Mouse (Mus musculus): ENCODE results near the gene Efcab12.

Efcab12 gene

DNA sequence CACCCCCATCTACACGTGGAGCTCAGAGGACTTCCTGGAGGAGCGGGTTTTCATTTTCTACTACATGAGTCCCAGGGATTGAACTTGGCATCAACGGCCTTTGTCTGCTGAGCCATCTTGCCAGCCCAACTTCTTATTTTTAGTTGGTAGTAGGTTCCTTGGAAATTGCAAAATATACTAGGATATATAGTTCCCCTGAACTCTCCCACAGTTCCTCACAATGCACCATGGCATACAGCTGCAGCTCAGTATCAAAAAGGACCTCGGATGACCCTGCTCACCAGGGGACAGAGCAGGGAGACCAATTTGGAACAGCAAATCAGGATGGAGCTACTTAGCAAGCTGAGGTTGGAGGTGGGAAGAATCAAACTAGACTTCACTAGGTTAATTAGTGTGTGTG is 23.2 kb downstream of the Efcab12 start:
- POLR2A ChIA-PET, result interaction anchor here (0.7 to 23.5 kb wide), 9 partner anchors 8 to 139 kb away, joined by 3 to 814 read pairs (median 5); partner anchors contain the start of genes Efcab12 (in 2 of the 4), Ift122 (in 1 of the 4), Mbd4 (in 1 of the 4) and Raf1 (in 1 of the 4)
- CTCF ChIA-PET, result interaction anchor here in 2 of 4 experiments (0.9 to 1.7 kb wide), 6 partner anchors 9 to 32 kb away, joined by 3 to 8 read pairs (median 6); partner anchors contain the start of gene Efcab12 (in 1 of the 2)

DNA sequence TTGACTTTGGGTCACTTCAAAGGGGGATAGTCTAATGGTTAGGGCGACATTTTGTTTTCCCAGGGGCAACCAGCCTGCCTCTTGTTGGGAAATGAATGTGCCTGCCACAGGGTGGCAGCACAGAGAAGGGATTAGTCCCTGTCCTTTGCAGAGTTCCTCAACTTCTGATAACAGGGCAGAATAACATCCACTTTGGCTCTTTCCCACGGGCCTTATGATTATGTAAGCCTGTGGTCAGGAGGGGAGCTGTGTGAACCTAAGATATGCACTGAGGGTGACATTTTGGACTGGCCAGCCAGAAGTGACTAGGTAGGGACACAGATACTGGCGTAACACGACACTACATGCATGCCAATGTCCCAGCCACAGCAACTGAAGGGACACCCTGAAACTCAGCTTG is 24.1 kb downstream of the Efcab12 start:
- POLR2A ChIA-PET, result interaction anchor here in 3 of 4 experiments (0.8 to 23.5 kb wide), 9 partner anchors 8 to 137 kb away, joined by 3 to 814 read pairs (median 4); partner anchors contain the start of genes Efcab12 (in 1 of the 3), Ift122 (in 1 of the 3), Mbd4 (in 1 of the 3) and Raf1 (in 1 of the 3)

DNA sequence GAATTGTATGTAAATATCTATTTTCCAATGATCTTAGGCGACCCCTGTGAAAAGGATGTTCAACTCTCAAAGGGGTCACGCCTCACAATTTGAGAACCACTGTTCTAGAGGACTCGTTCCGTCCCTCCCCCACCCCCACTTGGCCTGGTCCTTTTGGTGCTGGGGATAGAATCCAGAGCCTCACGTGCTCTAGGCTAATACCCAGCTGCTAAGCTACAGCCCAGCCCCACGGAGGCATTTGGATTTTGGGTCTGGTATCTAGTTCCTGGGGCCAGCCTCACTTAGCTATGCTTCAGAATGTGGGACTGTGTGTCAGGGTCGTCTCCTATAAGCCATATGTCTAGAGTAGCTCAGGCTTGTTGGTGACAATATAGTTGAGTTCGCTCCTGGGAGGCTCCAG is 26.6 kb downstream of the Efcab12 start:
- ChIA-PET CTCF (interaction anchor here in 2 of 4 experiments (1.4 to 1.9 kb wide), 2 partner anchors 12 kb away, joined by 4 to 5 read pairs; no protein-coding TSS in a partner anchor), POLR2A (interaction anchor here in 3 of 4 experiments (0.6 to 23.8 kb wide), 24 partner anchors 1 to 396 kb away, joined by 3 to 814 read pairs (median 4); partner anchors contain the start of genes Efcab12 (in 3 of the 3), Ift122 (in 2 of the 3), Mbd4 (in 2 of the 3) and Rpl32 (in 1 of the 3))

More for the DNA sequence above, 24.1 kb downstream of the Efcab12 start:
- CTCF ChIA-PET, result interaction anchor here in 2 of 4 experiments (0.6 to 1.7 kb wide), 3 partner anchors 10 to 266 kb away, joined by 3 to 6 read pairs (median 5); partner anchors contain the start of gene Efcab12 (in 1 of the 2)

- POLR2A ChIA-PET, result interaction anchor here (0.6 to 23.8 kb wide), 147 partner anchors 4 to 919 kb away, joined by 3 to 814 read pairs (median 4); partner anchors contain the start of genes Efcab12 (in 4 of the 4), Ift122 (in 4 of the 4), Mbd4 (in 4 of the 4) and Raf1 (in 3 of the 4)
- CTCF ChIA-PET, result interaction anchor here in 3 of 4 experiments (0.6 to 2.2 kb wide), 17 partner anchors 10 to 452 kb away, joined by 3 to 8 read pairs (median 4); partner anchors contain the start of genes Efcab12 (in 2 of the 3), Ift122 (in 2 of the 3) and Mbd4 (in 2 of the 3)
Measured at GRCm38 (mm10) chr6:115808488-115809231, 29.6 kb downstream of the Efcab12 start, which contains the start of gene Rpl32. Gene Rpl32, minus strand, starts transcription at chr6:115808747.

- POLR2A ChIA-PET, result interaction anchor here (0.6 to 23.8 kb wide), 84 partner anchors 5 to 738 kb away, joined by 3 to 814 read pairs (median 5); partner anchors contain the start of genes Efcab12 (in 3 of the 4), Ift122 (in 3 of the 4), Mbd4 (in 3 of the 4) and Raf1 (in 2 of the 4)
- CTCF ChIA-PET, result interaction anchor here in 3 of 4 experiments (0.7 to 2.2 kb wide), 6 partner anchors 10 to 83 kb away, joined by 3 to 8 read pairs (median 4); partner anchors contain the start of gene Efcab12 (in 1 of the 3)
Measured at GRCm38 (mm10) chr6:115808196-115808487, 30.1 kb downstream of the Efcab12 start.

DNA sequence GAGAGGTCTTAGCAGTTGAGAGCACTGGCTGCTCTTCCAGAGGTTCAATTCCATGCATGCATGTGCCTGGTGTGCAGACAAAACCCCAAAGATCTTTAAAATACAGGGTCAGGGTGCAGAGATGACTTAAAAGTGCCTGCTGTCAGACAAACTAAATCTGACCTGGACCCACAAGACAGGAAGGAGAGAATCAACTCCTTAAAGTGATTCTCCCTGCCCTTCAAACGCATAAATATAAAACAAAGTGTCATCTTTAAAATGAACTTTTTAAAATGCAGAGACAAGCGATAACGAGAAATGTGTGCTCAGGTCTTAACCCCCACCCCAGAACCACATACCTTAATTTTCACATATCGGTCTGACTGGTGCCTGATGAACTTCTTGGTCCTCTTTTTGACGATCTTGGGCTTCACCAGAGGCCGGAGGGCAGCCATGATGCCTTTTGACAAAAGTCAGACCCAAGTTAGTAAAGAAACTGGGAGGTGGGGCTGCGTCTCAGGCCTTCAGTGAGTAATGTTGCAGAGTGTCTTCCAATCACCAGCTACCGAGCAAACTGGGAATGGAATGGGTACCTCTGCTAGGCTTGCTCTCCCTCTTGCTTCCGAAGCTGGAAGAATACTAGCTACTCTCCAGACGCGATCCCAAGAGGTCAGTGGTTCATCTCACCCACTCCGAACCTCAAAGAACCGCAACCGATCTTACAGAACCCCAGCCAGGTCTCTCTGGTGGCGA is 30.6 kb downstream of the Efcab12 start:
- CTCF ChIA-PET, result interaction anchor here in 1 of 4 experiments (2.2 kb wide), 1 partner anchor 16 kb away, joined by 8 read pairs; no protein-coding TSS in a partner anchor
- POLR2A ChIA-PET, result interaction anchor here (0.6 to 23.8 kb wide), 85 partner anchors 5 to 838 kb away, joined by 3 to 814 read pairs (median 4); partner anchors contain the start of genes Efcab12 (in 3 of the 4), Ift122 (in 3 of the 4), Mbd4 (in 3 of the 4) and Tmem40 (in 2 of the 4)

- CTCF ChIA-PET, result interaction anchor here in 3 of 4 experiments (0.6 to 2.8 kb wide), 10 partner anchors 13 to 186 kb away, joined by 3 to 19 read pairs (median 4); no protein-coding TSS in a partner anchor
- POLR2A ChIA-PET, result interaction anchor here (0.5 to 23.8 kb wide), 71 partner anchors 3 to 1039 kb away, joined by 3 to 814 read pairs (median 5); partner anchors contain the start of genes Efcab12 (in 3 of the 4), Ift122 (in 3 of the 4), Mbd4 (in 3 of the 4) and Cand2 (in 2 of the 4)
Measured at GRCm38 (mm10) chr6:115804432-115805192, 33.6 kb downstream of the Efcab12 start.

DNA sequence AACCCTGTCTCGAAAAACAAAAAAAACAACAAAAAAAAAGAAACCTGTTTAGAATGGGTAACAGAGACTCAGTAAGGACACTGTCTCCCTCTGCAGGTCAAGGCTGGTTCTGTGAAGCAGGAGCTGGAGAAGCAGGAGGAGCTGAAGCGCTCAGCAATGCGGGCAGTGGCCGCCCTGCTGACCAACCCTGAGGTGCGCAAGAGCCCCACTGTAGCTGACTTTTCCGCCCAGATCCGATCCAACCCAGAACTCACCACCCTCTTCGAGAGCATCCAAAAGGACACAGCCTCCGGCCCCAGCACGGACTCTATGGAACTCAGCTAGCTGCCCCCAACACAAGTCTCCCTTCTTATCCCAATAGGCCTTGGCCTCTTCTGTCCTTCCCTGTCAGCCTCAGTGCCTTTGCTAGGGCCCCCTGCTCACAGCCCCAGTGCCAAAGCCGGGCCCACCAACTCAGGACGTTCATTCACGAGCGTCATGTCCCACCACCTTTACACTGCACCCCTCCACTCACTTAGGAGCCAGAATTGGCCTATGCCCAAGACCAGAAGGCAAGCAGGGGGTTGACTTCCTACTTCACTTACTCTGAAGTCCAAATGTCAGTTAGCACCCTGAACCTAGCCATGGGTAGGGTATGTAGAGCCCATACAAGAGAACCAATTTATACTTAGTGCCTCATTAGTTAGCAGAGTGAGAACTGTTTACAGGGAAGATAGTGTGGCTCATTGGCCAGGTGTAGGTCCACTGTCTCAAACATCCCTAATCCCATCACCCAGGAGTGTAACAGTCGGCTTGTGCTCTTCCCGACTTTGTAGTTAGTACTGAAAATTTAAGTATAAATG is 34.5 kb downstream of the Efcab12 start:
- POLR2A ChIA-PET, result interaction anchor here (0.5 to 23.8 kb wide), 105 partner anchors 2 to 404 kb away, joined by 3 to 814 read pairs (median 4); partner anchors contain the start of genes Efcab12 (in 3 of the 4), Ift122 (in 3 of the 4), Mbd4 (in 3 of the 4) and Raf1 (in 2 of the 4)
- CTCF ChIA-PET, result interaction anchor here (0.5 to 2.8 kb wide), 52 partner anchors 11 to 577 kb away, joined by 3 to 19 read pairs (median 4); partner anchors contain the start of genes Efcab12 (in 1 of the 4), Gm17482 (in 1 of the 4), Ift122 (in 1 of the 4) and Mbd4 (in 1 of the 4)

DNA sequence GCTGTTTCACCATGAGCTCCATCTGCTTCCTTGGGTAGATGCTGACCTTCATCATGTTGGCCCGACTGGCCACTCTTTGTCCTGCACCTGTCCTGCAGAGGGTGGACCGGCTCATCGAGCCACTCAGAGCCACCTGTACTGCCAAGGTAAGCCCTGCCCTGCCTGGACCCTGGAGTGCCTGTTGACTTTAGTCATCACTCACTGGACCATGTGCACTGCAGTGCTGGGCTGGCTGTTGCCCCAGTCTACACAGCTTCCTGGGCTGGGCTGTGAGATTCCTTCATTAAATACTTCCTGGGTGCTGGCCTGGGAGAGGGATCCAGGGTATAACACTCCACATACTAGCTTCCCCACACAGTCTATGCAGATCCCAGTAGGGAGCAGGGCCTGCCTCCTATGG is 36.4 kb downstream of the Efcab12 start:
- ChIA-PET POLR2A (interaction anchor here (0.8 to 23.8 kb wide), 17 partner anchors 0 to 183 kb away, joined by 3 to 814 read pairs (median 27); partner anchors contain the start of genes Efcab12 (in 2 of the 4), Ift122 (in 2 of the 4), Mbd4 (in 2 of the 4) and Rpl32 (in 1 of the 4)), CTCF (interaction anchor here in 1 of 4 experiments (1.7 kb wide), 1 partner anchor 19 kb away, joined by 3 read pairs; no protein-coding TSS in a partner anchor)

GRCm38 (mm10) chr6:115792691-115793215 is 45.5 kb downstream of the Efcab12 start:
- CTCF ChIA-PET, result interaction anchor here in 3 of 4 experiments (0.6 to 3.7 kb wide), 9 partner anchors 11 to 334 kb away, joined by 3 to 19 read pairs (median 4); partner anchors contain the start of gene Rpl32 (in 1 of the 3)

DNA sequence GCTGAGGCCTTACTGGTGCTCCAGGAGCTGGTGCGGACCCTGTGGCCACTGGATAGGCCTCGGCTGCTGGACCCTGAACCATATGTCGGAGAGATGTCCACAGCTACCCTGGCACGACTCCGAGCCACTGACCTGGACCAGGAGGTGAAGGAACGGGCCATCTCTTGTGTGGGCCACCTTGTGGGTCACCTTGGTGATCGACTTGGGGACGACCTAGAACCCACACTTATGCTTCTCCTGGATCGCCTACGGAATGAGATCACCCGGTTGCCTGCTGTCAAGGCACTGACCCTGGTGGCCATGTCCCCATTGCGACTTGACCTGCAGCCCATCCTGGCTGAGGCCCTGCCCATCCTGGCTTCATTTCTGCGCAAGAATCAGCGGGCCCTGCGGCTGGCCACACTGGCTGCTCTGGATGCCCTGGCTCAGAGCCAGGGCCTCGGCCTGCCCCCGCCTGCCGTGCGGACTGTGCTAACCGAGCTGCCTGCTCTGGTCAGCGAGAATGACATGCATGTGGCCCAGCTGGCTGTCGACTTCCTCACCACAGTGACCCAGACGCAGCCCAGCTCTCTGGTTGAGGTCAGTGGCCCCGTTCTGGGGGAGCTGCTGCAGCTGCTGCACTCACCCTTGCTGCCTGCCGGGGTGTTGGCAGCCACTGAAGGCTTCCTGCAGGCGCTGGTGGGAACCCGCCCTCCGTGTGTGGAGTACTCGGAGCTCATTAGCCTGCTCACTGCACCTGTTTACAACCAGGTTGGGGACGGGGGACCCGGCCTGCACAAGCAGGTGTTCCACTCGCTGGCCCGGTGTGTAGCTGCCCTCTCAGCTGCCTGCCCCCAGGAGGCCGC is 46.1 kb downstream of the Efcab12 start:
- POLR2A ChIA-PET, result interaction anchor here (0.6 to 23.8 kb wide), 25 partner anchors 8 to 246 kb away, joined by 3 to 516 read pairs (median 4); partner anchors contain the start of genes Rpl32 (in 2 of the 4), Cand2 (in 1 of the 4), Efcab12 (in 1 of the 4) and Ift122 (in 1 of the 4)

More at GRCm38 (mm10) chr6:115792691-115793215, 45.5 kb downstream of the Efcab12 start:
- POLR2A ChIA-PET, result interaction anchor here (0.6 to 23.8 kb wide), 25 partner anchors 8 to 1499 kb away, joined by 3 to 516 read pairs (median 5); partner anchors contain the start of genes Rpl32 (in 2 of the 4), Efcab12 (in 1 of the 4), Ift122 (in 1 of the 4) and Mbd4 (in 1 of the 4)

GRCm38 (mm10) chr6:115791016-115791415 is 47.2 kb downstream of the Efcab12 start:
- POLR2A ChIA-PET, result interaction anchor here (0.6 to 23.8 kb wide), 13 partner anchors 12 to 109 kb away, joined by 3 to 516 read pairs (median 4); partner anchors contain the start of genes Cand2 (in 2 of the 4), Rpl32 (in 2 of the 4), Ift122 (in 1 of the 4) and Mbd4 (in 1 of the 4)
- CTCF ChIA-PET, result interaction anchor here in 2 of 4 experiments (0.6 to 3.7 kb wide), 5 partner anchors 9 to 182 kb away, joined by 3 to 19 read pairs (median 3); no protein-coding TSS in a partner anchor

More for the DNA sequence above, 46.1 kb downstream of the Efcab12 start:
- CTCF ChIA-PET, result interaction anchor here in 2 of 4 experiments (0.9 to 3.7 kb wide), 9 partner anchors 11 to 67 kb away, joined by 3 to 19 read pairs (median 4); partner anchors contain the start of gene Rpl32 (in 1 of the 2)

- CTCF ChIA-PET, result interaction anchor here in 3 of 4 experiments (0.5 to 1.9 kb wide), 7 partner anchors 9 to 717 kb away, joined by 3 to 8 read pairs (median 4); partner anchors contain the start of gene Cand2 (in 1 of the 3)
- POLR2A ChIA-PET, result interaction anchor here in 2 of 4 experiments (0.6 to 8.7 kb wide), 20 partner anchors 9 to 107 kb away, joined by 3 to 133 read pairs (median 6); partner anchors contain the start of genes Rpl32 (in 2 of the 2), Tmem40 (in 2 of the 2), Cand2 (in 1 of the 2) and Efcab12 (in 1 of the 2)
Measured at GRCm38 (mm10) chr6:115782781-115783180, 55.4 kb downstream of the Efcab12 start.
